Mouse (Mus musculus) adipocyte (in vitro differentiated cells): Measurements from ENCODE around the gene Trmt13.

Experiments
- DNase-seq: peaks from one replicate; pipeline ENCODE4 v3.0.0-alpha.2; 2016; ENCODE audit warnings: low spot score

The Trmt13 gene

DNA sequence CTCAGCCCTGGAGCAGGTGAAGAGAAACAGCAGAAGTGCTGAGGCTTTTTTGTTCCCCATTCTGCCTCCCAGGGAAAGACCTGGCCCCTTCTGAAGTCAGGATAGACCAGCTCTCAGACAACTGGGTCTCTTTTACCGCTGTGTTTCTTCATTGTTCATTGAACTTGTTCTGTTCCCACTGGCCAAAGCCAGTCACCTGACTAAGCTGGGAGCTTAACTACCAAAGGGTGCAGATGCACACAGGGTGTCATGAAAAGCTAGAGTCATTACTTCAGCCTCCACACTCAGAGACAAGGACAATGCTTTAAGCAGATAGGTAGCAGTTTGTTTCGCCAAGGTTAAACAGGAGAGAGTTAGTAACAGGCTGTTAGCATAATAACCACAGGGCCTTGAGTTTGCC lies 72.3 kb downstream of the Trmt13 start:
- no peak for DNase-seq

GRCm38 (mm10) chr3:116537200-116537573 lies 77.2 kb downstream of the Trmt13 start:
- DNase-seq = no peak

GRCm38 (mm10) chr3:116536428-116537199 lies 77.8 kb downstream of the Trmt13 start:
- no peak for DNase-seq
